Mouse (Mus musculus) spleen, postnatal 10 days (tissue): ENCODE measurements around the gene Kif5c.
A peak's percentile ranks its signal among the peaks of the same experiment; 100 is the strongest.

ENCODE experiments used
- DNase-seq, 2 experiments: peaks; one replicate each; pipeline ENCODE4 v3.0.0; 2021 to 2022; ENCODE audit warnings: low spot score in 2 of 2

Kif5c gene

GRCm38 (mm10) chr2:49719854-49720253, 100.8 kb downstream of the Kif5c start:
- no peak for DNase-seq

GRCm38 (mm10) chr2:49720343-49720742, 101.2 kb downstream of the Kif5c start:
- DNase-seq = no peak

- no peak for DNase-seq
Observed at GRCm38 (mm10) chr2:49722331-49722730, 103.2 kb downstream of the Kif5c start.

- no peak for DNase-seq
Observed at GRCm38 (mm10) chr2:49722983-49723382, 103.9 kb downstream of the Kif5c start.

- no peak for DNase-seq
Observed at GRCm38 (mm10) chr2:49726672-49727071, 107.6 kb downstream of the Kif5c start.

- DNase-seq = peak in 1 of 2 experiments; percentile 53
Observed at GRCm38 (mm10) chr2:49727199-49727598, 108.1 kb downstream of the Kif5c start.

GRCm38 (mm10) chr2:49727686-49728085, 108.6 kb downstream of the Kif5c start:
- DNase-seq = no peak

GRCm38 (mm10) chr2:49728896-49729610, 110.0 kb downstream of the Kif5c start:
- no peak for DNase-seq

GRCm38 (mm10) chr2:49729611-49729969, 110.5 kb downstream of the Kif5c start:
- DNase-seq = no peak

GRCm38 (mm10) chr2:49730183-49730582, 111.1 kb downstream of the Kif5c start:
- DNase-seq = peak; percentile 43 to 76

GRCm38 (mm10) chr2:49732745-49733655, 113.9 kb downstream of the Kif5c start:
- DNase-seq = no peak

- DNase-seq = peak in 1 of 2 experiments; percentile 28
Observed at GRCm38 (mm10) chr2:49733656-49734008, 114.5 kb downstream of the Kif5c start.

GRCm38 (mm10) chr2:49734013-49734780, 115.1 kb downstream of the Kif5c start:
- peak; percentile 57 to 81 for DNase-seq

- no peak for DNase-seq
Observed at GRCm38 (mm10) chr2:49735386-49735785, 116.3 kb downstream of the Kif5c start.

- DNase-seq = no peak
Observed at GRCm38 (mm10) chr2:49739046-49739445, 119.9 kb downstream of the Kif5c start.

GRCm38 (mm10) chr2:49741026-49741425, 121.9 kb downstream of the Kif5c start:
- no peak for DNase-seq

GRCm38 (mm10) chr2:49741895-49742734, 123.0 kb downstream of the Kif5c start:
- DNase-seq = no peak

- DNase-seq = no peak
Observed at GRCm38 (mm10) chr2:49742919-49743318, 123.8 kb downstream of the Kif5c start.

- DNase-seq = no peak
Observed at GRCm38 (mm10) chr2:49743775-49744174, 124.7 kb downstream of the Kif5c start.

- DNase-seq = no peak
Observed at GRCm38 (mm10) chr2:49744251-49745093, 125.4 kb downstream of the Kif5c start.
